Mouse (Mus musculus): Measurements from ENCODE around the gene Lrmda.

DNA sequence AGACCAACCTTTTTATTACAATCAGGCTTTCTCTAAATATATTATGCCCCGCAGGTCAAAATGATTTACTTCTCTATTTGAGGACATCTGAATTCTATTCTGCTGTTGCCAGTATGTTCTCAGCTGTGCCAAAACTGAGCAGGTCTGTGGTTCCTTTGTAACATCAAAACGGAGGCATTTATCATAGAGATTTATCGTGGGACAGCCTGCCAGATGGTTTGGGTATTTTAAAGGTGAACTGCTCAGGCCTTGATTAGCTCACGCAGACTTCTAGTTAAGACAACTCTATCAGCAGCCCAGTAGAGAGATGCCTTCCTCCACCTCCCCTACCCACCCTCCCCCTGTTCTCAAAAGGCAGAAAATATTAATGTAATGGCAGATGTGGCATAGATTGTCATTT is 887.7 kb downstream of the Lrmda start:
- TF ChIP-seq CTCF (IDR thresholded peaks at IDR 0.05; ENCODE audit: low read depth) (no peak), EP300 (IDR thresholded peaks at IDR 0.05; ENCODE audit: low read depth) (no peak)

Measured in heart, postnatal 0 days (tissue).